Mouse (Mus musculus): ENCODE data around the gene Adam33. TPM values are rescaled to one million over a fixed set of nuclear protein-coding genes. Genes with fewer than 3 reads are reported as not detected.
"Not testable (repeated sequence)": the region's sequence is repeated elsewhere in the genome, so short reads cannot be mapped to it uniquely, and the experiment has no call there.

Gene Adam33
- polyA plus RNA-seq, 1 experiment from 2014 or later = 0.70 TPM

GRCm38 (mm10) chr2:131038197-131038596 is 25.4 kb downstream of the Adam33 start:
- WGBS = 95% methylated on average over 6 of the region's 6 CpGs
- no peak for ATAC-seq (replicated peaks)
- Histone ChIP-seq H3K9me3 (no peaks in the 10 kb centered on the region), H3K27ac (replicated peaks) (no peak overlapping the region), H3K4me3 (no peak overlapping the region), H3K9ac (replicated peaks) (no peak overlapping the region), H3K4me2 (replicated peaks) (no peak overlapping the region), H3K4me1 (peaks cover 19% of the 10 kb centered on the region), H3K36me3 (no peaks in the 10 kb centered on the region), H3K27me3 (peaks cover 12% of the 10 kb centered on the region)

DNA sequence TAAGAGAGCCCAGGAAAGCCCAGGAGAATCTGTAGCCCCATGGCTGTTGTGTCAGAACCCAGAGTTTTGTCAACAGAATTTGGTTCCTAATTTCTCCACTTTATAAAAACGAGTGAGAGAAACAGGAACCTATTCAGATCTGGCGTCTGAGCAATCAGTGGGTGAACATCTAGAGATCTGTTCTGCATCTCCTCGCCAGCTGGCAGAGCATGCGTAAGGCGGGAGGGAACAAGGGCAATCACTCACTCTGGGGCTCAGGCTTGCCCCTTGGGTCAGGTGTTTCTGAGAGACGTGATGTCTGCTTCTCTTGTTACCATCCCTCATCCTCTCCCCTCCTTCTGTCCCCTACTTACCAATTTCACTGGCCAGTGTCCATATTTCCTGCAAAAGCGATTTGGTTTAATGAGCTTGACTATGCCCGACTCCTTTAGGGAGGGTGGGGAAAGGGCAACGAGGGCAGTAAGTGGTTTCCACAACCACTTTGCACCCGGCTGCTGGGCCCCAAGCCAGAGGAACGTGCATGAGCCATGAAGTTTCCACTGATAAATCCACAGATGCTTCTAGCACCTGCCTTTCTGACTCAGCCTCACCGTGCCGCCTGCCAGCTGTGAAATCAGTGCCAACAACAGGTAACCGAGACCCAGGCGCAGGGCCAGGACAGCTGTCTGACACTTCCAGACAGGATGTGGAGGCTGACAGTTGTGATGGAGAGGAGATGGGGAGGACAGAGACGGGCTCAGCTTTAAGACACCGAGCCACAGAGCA is 26.2 kb downstream of the Adam33 start:
- no peak overlapping the region for H3K4me2 ChIP-seq (replicated peaks)
- H3K9ac ChIP-seq (replicated peaks) = no peak overlapping the region
- no peak for ATAC-seq (replicated peaks)
- H3K4me3 ChIP-seq = no peak overlapping the region
- WGBS = 52% methylated on average over 17 of the region's 17 CpGs
- H3K36me3 ChIP-seq = no peaks in the 10 kb centered on the region
- H3K27me3 ChIP-seq = peaks cover 12% of the 10 kb centered on the region
- peaks cover 19% of the 10 kb centered on the region for H3K4me1 ChIP-seq
- H3K27ac ChIP-seq (replicated peaks) = no peak overlapping the region
- no peaks in the 10 kb centered on the region for H3K9me3 ChIP-seq

DNA sequence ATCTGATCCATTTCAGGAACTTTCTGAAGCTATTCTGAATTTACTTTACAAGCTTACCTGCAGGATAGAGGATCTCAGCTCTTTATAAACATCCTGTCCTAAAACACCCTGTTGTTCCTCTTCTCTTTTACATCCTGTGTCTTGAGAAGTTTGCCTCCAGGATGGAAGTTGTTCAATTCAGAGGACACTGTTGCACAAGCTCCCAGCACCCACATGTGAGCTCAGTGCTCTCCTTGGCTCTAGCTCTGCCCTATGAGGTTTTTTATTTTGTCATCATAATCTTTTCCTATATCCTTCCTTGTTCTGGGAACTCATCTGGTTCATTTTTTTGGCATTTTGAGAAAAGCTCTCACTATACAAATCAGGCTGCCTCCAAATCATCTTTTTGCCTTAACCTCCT is 26.9 kb downstream of the Adam33 start:
- Histone ChIP-seq H3K27ac (replicated peaks) (no peak overlapping the region), H3K4me3 (no peak overlapping the region), H3K36me3 (no peaks in the 10 kb centered on the region), H3K27me3 (peaks cover 12% of the 10 kb centered on the region), H3K9ac (replicated peaks) (no peak overlapping the region), H3K9me3 (no peaks in the 10 kb centered on the region), H3K4me2 (replicated peaks) (no peak overlapping the region), H3K4me1 (peaks cover 17% of the 10 kb centered on the region)
- ATAC-seq (replicated peaks) = no peak

GRCm38 (mm10) chr2:131036343-131036742 is 27.3 kb downstream of the Adam33 start:
- no peak for ATAC-seq (replicated peaks)
- no peaks in the 10 kb centered on the region for H3K36me3 ChIP-seq
- H3K9ac ChIP-seq (replicated peaks) = no peak overlapping the region
- no peak overlapping the region for H3K27ac ChIP-seq (replicated peaks)
- H3K4me3 ChIP-seq = no peak overlapping the region
- H3K4me2 ChIP-seq (replicated peaks) = no peak overlapping the region
- H3K27me3 ChIP-seq = peaks cover 12% of the 10 kb centered on the region
- peaks cover 13% of the 10 kb centered on the region for H3K4me1 ChIP-seq
- H3K9me3 ChIP-seq = no peaks in the 10 kb centered on the region
- 84% methylated on average over 2 of the region's 2 CpGs for WGBS

GRCm38 (mm10) chr2:131031406-131031805 is 32.2 kb downstream of the Adam33 start:
- not testable (repeated sequence) for H3K36me3 ChIP-seq; H3K9ac ChIP-seq (replicated peaks); H3K9me3 ChIP-seq; H3K27me3 ChIP-seq; H3K4me3 ChIP-seq; ATAC-seq (replicated peaks); H3K4me1 ChIP-seq; H3K27ac ChIP-seq (replicated peaks); H3K4me2 ChIP-seq (replicated peaks)
- 70% methylated on average over 1 of the region's 1 CpGs for WGBS

DNA sequence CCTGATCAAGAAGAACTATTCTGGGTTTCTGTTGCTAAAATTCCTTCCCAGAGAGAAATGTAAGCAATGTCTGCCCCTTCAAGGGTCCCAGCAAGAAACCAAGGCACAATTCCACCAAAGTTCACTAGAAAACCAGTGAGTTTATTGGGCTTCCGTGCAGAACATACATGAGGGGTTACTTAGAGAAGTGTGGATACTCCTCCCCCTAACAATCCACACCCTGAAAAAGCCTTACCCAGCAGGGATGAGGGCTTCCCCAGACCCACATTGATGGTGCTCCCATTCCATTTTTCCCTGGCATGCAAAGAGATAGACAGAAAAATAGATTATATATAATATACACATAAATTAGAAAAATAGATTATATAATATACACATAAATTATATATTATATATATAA is 32.6 kb downstream of the Adam33 start:
- Histone ChIP-seq H3K4me2 (replicated peaks) (no peak overlapping the region), H3K4me1 (no peaks in the 10 kb centered on the region), H3K27me3 (no peaks in the 10 kb centered on the region), H3K36me3 (peaks cover 8% of the 10 kb centered on the region), H3K9ac (replicated peaks) (no peak overlapping the region), H3K27ac (replicated peaks) (no peak overlapping the region), H3K4me3 (no peak overlapping the region), H3K9me3 (no peaks in the 10 kb centered on the region)
- ATAC-seq (replicated peaks) = no peak
- 95% methylated on average over 1 of the region's 1 CpGs for WGBS

GRCm38 (mm10) chr2:131030561-131030960 is 33.1 kb downstream of the Adam33 start:
- 92% methylated on average over 2 of the region's 2 CpGs for WGBS
- no peak for ATAC-seq (replicated peaks)
- Histone ChIP-seq H3K9me3 (no peaks in the 10 kb centered on the region), H3K27ac (replicated peaks) (no peak overlapping the region), H3K27me3 (no peaks in the 10 kb centered on the region), H3K4me2 (replicated peaks) (no peak overlapping the region), H3K4me3 (no peak overlapping the region), H3K36me3 (peaks cover 12% of the 10 kb centered on the region), H3K4me1 (no peaks in the 10 kb centered on the region), H3K9ac (replicated peaks) (no peak overlapping the region)

GRCm38 (mm10) chr2:131029065-131029935 is 34.3 kb downstream of the Adam33 start:
- Histone ChIP-seq H3K27ac (replicated peaks) (no peak overlapping the region), H3K4me3 (no peak overlapping the region), H3K9me3 (no peaks in the 10 kb centered on the region), H3K27me3 (no peaks in the 10 kb centered on the region), H3K4me2 (replicated peaks) (no peak overlapping the region), H3K4me1 (no peaks in the 10 kb centered on the region), H3K36me3 (peaks cover 19% of the 10 kb centered on the region), H3K9ac (replicated peaks) (no peak overlapping the region)
- 80% methylated on average over 9 of the region's 9 CpGs for WGBS
- ATAC-seq (replicated peaks) = no peak

DNA sequence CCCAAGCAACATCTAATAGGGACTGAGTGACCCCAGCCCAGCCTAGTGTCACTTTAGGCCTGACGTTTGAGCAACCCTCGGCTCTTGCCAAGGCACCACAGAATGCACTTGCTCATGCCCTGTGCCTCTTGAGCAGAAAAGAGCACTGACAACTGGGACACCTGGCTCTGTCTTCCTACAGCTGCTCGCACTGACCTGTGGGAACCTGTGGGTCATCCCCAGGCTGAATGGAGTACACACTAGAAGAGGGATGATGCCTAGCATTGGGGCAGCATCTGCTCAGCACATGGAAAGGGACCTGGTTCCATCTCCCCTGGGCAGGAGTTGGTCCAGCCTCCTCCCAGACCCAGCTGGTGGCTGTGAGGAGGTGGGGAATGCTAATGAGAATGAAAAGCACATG is 36.7 kb downstream of the Adam33 start:
- H3K4me2 ChIP-seq (replicated peaks) = no peak overlapping the region
- 88% methylated on average over 3 of the region's 3 CpGs for WGBS
- H3K36me3 ChIP-seq = peaks cover 38% of the 10 kb centered on the region
- no peak overlapping the region for H3K9ac ChIP-seq (replicated peaks)
- no peaks in the 10 kb centered on the region for H3K9me3 ChIP-seq
- no peak overlapping the region for H3K4me3 ChIP-seq
- no peaks in the 10 kb centered on the region for H3K27me3 ChIP-seq
- H3K4me1 ChIP-seq = no peaks in the 10 kb centered on the region
- ATAC-seq (replicated peaks) = no peak
- no peak overlapping the region for H3K27ac ChIP-seq (replicated peaks)

GRCm38 (mm10) chr2:131025230-131025629 is 38.4 kb downstream of the Adam33 start:
- Histone ChIP-seq H3K4me1 (no peaks in the 10 kb centered on the region), H3K4me2 (replicated peaks) (no peak overlapping the region), H3K36me3 (peaks cover 48% of the 10 kb centered on the region), H3K27ac (replicated peaks) (no peak overlapping the region), H3K27me3 (no peaks in the 10 kb centered on the region), H3K9me3 (no peaks in the 10 kb centered on the region), H3K9ac (replicated peaks) (no peak overlapping the region), H3K4me3 (no peak overlapping the region)
- 98% methylated on average over 2 of the region's 2 CpGs for WGBS
- no peak for ATAC-seq (replicated peaks)

DNA sequence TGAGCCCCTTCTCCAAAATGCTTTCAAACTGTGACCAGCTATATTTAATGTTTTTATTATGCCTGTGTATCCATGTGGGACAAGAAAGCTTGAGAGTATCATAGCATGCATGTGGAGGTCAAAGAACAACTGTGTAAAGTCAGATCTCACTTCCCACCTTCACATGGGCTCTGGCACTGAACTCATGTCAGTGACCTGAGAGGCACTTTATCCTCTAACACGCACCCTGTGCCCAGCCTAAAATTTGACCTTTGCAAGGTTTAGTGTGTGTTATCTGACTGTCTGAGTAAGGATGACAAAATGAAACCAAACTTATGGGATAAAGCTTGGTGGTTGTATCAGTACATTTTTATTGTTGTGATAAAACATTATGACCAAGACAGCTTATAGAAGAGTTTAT is 53.0 kb downstream of the Adam33 start:
- WGBS = 87% methylated on average over 1 of the region's 1 CpGs
- Histone ChIP-seq H3K36me3 (peaks cover 32% of the 10 kb centered on the region), H3K9me3 (no peaks in the 10 kb centered on the region), H3K4me2 (replicated peaks) (no peak overlapping the region), H3K27me3 (no peaks in the 10 kb centered on the region), H3K4me1 (no peaks in the 10 kb centered on the region), H3K27ac (replicated peaks) (no peak overlapping the region), H3K4me3 (no peak overlapping the region), H3K9ac (replicated peaks) (no peak overlapping the region)
- ATAC-seq (replicated peaks) = no peak

DNA sequence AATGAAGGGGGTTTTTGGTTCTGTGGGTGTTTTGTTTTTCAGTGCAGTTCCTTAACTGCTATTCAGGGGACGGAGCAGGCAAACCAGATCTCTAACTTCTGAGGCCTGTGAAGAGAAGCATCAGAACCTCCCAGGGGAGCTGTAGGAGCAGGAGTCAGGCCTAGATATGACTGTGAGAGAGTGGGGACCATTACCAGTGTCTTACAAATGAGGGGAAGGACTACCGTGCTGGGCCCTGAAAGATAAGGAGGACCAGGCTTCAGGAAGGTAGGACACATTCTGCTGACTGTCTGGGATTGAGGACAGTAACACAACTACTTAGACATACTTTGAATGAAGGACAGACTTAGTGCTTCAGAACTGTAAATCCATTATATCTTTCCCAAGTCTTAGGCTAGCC is 54.5 kb downstream of the Adam33 start:
- Histone ChIP-seq H3K9ac (replicated peaks) (no peak overlapping the region), H3K36me3 (peaks cover 29% of the 10 kb centered on the region; the same call in 1 of the 2 replicates), H3K4me1 (no peaks in the 10 kb centered on the region), H3K27ac (replicated peaks) (no peak overlapping the region), H3K27me3 (no peaks in the 10 kb centered on the region), H3K9me3 (no peaks in the 10 kb centered on the region), H3K4me3 (no peak overlapping the region), H3K4me2 (replicated peaks) (no peak overlapping the region)
- WGBS = 88% methylated on average over 2 of the region's 2 CpGs
- no peak for ATAC-seq (replicated peaks)

All from forebrain, embryonic 15.5 days (tissue).